ENCODE assay signal across 21 mouse cellular contexts in the genomic region with DNA sequence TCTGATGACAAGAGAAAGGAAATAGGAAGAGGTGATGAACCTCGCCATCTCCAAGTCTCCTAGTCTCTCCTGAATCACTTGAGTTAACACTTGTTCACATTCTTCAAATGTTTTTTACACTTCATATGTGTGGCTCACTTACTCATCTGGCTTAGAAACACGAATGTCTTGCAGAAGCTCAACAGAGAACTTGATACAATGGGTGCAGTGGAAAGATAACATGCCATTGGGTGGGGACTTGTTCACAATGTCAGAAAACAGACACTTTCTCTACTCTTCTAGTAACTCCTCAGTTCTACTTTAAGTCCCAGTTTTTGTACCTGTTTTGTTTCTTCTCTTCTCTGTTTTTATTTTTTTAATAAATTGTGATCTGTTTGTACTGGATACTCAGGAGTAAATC. TPM values are rescaled to one million over a fixed set of nuclear protein-coding genes. Genes with fewer than 3 reads are reported as not detected.
"Had no signal": no experiment of that assay in that cellular context is flagged by ENCODE, and none has a peak within 500 bp of the region (broad histone marks: within the 10 kb centered on the region; RNA-seq: fewer than 3 reads in every experiment).

No protein-coding gene starts in this region.

- DNase-seq: left cerebral cortex, postnatal 4 days; liver; liver, embryonic 13.5 days; liver, postnatal 0 days; lung, adult 18-20 months; lung, adult 2 months; lung, embryonic 14.5 days; lung, postnatal 10 days; lung, postnatal 14 days; lung, postnatal 36 days; midbrain, embryonic 14.5 days had no signal

- ATAC-seq: liver, embryonic 12.5 days; liver, postnatal 0 days; lung, postnatal 0 days; midbrain, embryonic 13.5 days; midbrain, embryonic 15.5 days; midbrain, embryonic 16.5 days had no signal

RNA-seq across cellular contexts. Expression of gene Cd96, which starts 5.3 kb away (rescaled TPM):
- total RNA-seq: left cerebral cortex, adult 8-10 months; left cerebral cortex, postnatal 10 days; left cerebral cortex, postnatal 14 days; left cerebral cortex, postnatal 25 days; midbrain, postnatal 0 days had no signal
